ENCODE assay signal across 9 mouse cellular contexts in genomic region chr1:88575917-88576669, GRCm38 (mm10).
DNase-seq lines count a peak whose midpoint lies in the region; ATAC-seq and TF ChIP-seq lines count a peak whose summit lies in the region.
"Had no signal": no experiment of that assay in that cellular context is flagged by ENCODE, and none has a peak within 500 bp of the region (broad histone marks: within the 10 kb centered on the region; RNA-seq: fewer than 3 reads in every experiment).

No protein-coding gene starts in this region.

- no peak overlapping the region for H3K9ac ChIP-seq in hindbrain, postnatal 0 days (replicated peaks; ENCODE audit: low read length)
- H3K9ac ChIP-seq: limb, embryonic 12.5 days had no signal

- no peak for ATAC-seq in hindbrain, postnatal 0 days

- no peak for TF ChIP-seq CTCF in hindbrain, postnatal 0 days (IDR thresholded peaks at IDR 0.05; ENCODE audit: low read depth)

- WGBS in hindbrain, postnatal 0 days: 80% methylated on average over 14 of the region's 14 CpGs

- H3K27ac ChIP-seq in hindbrain, postnatal 0 days: no peak overlapping the region
- H3K27ac ChIP-seq: limb, embryonic 12.5 days had no signal

- peak; percentile 11 for DNase-seq in spleen, adult 12 weeks (ENCODE audit: low spot score)
- DNase-seq in spleen, postnatal 14 days (ENCODE audit: low spot score in 2 of 2): no peak
- DNase-seq in induced T-regulatory cell, adult 2 months (ENCODE audit: low read depth): peak; percentile 85
- no peak for DNase-seq in Muller cell, postnatal 12 days (ENCODE audit: inconsistent ontology term)
- no peak for DNase-seq in hindbrain, postnatal 0 days (ENCODE audit: low spot score)
- DNase-seq in urinary bladder, adult 2 months (ENCODE audit: low spot score): no peak
- no peak for DNase-seq in gastrocnemius, adult 8-10 months (ENCODE audit: low spot score in 2 of 2)

- peaks cover 16% of the 10 kb centered on the region for H3K4me1 ChIP-seq in megakaryocyte, embryonic 14.5 days
- H3K4me1 ChIP-seq in hindbrain, postnatal 0 days (ENCODE audit: insufficient read depth, low read length): no peaks in the 10 kb centered on the region
- H3K4me1 ChIP-seq: limb, embryonic 12.5 days had no signal

- H3K4me3 ChIP-seq in megakaryocyte, embryonic 14.5 days (replicated peaks): peak overlapping the region; percentile 83
- no peak overlapping the region for H3K4me3 ChIP-seq in hindbrain, postnatal 0 days (ENCODE audit: low read length)
- H3K4me3 ChIP-seq: limb, embryonic 12.5 days had no signal

- H3K4me2 ChIP-seq in hindbrain, postnatal 0 days (ENCODE audit: low read depth, low read length): no peak overlapping the region
- H3K4me2 ChIP-seq: limb, embryonic 12.5 days had no signal

- no peaks in the 10 kb centered on the region for H3K36me3 ChIP-seq in megakaryocyte, embryonic 14.5 days (replicated peaks; ENCODE audit: low read length)
- no peaks in the 10 kb centered on the region for H3K36me3 ChIP-seq in hindbrain, postnatal 0 days (ENCODE audit: insufficient read depth, low read length)
- H3K36me3 ChIP-seq: limb, embryonic 12.5 days had no signal

- H3K27me3 ChIP-seq in megakaryocyte, embryonic 14.5 days (replicated peaks): peaks cover 29% of the 10 kb centered on the region
- no peaks in the 10 kb centered on the region for H3K27me3 ChIP-seq in hindbrain, postnatal 0 days (ENCODE audit: insufficient read depth, low read length)
- H3K27me3 ChIP-seq: limb, embryonic 12.5 days had no signal

- peaks cover 14% of the 10 kb centered on the region for H3K9me3 ChIP-seq in megakaryocyte, embryonic 14.5 days
- H3K9me3 ChIP-seq in hindbrain, postnatal 0 days (ENCODE audit: low read length): no peaks in the 10 kb centered on the region

Comparison
In these comparisons a context has a peak if more than half of its experiments do, and no peak if none do; other contexts are left out.
1. DNase-seq: peak in spleen, adult 12 weeks (single experiment) and induced T-regulatory cell, adult 2 months (single experiment); none in spleen, postnatal 14 days (0 of 2), Muller cell, postnatal 12 days (single experiment), hindbrain, postnatal 0 days (single experiment), urinary bladder, adult 2 months (single experiment) and gastrocnemius, adult 8-10 months (0 of 2).